Mouse (Mus musculus): ENCODE measurements at regions not wholly inside any gene's neighbourhood (a gene's known extent, or its start where the extent isn't known, plus 50 kb on each side); places are given as distances from the start of the nearest gene placed in this dataset.
"Not testable (repeated sequence)": the region's sequence is repeated elsewhere in the genome, so short reads cannot be mapped to it uniquely, and the experiment has no call there.

DNA sequence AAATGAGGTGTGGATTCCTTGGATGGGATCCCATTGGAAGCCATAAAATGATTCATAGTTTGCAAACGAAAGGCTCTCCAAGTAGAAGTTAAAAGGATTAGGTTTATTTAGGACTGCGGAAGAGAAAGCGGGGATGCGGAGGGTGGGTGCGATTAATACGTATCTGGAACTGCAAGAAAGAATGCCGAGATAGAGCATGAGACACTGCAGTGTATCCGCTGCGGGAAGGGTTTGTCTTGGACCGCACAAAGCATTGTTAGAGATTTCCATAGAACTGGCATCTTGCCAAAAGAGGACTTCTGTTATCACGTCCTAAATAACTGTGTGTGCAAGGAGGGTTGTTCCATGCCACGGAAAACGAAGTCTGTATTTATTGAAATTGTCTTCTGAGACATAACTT is 341.4 kb upstream of the Hand2 start:
- no peak for DNase-seq (ENCODE audit: low spot score in 2 of 2)
- no peak for TF ChIP-seq CTCF (conservative IDR thresholded peaks at IDR 0.05)

GRCm38 (mm10) chr8:57010318-57011024 is 310.3 kb upstream of the Hand2 start:
- DNase-seq (ENCODE audit: low spot score in 2 of 2) = no peak
- Histone ChIP-seq H3K4me3 (no peak overlapping the region), H3K27ac (no peak overlapping the region)
- no peak for TF ChIP-seq CTCF (conservative IDR thresholded peaks at IDR 0.05)

More for the DNA sequence above, 341.4 kb upstream of the Hand2 start:
- no peak overlapping the region for H3K27ac ChIP-seq
- peak overlapping the region; percentile 1; the same call in 1 of the 2 replicates for H3K4me3 ChIP-seq

- DNase-seq (ENCODE audit: low spot score in 2 of 2) = peak in 1 of 2 experiments; percentile 11
- Histone ChIP-seq H3K27ac (no peak overlapping the region), H3K4me3 (no peak overlapping the region)
- TF ChIP-seq CTCF (conservative IDR thresholded peaks at IDR 0.05) = no peak
Observed at GRCm38 (mm10) chr8:57013813-57014320, 306.9 kb upstream of the Hand2 start.

DNA sequence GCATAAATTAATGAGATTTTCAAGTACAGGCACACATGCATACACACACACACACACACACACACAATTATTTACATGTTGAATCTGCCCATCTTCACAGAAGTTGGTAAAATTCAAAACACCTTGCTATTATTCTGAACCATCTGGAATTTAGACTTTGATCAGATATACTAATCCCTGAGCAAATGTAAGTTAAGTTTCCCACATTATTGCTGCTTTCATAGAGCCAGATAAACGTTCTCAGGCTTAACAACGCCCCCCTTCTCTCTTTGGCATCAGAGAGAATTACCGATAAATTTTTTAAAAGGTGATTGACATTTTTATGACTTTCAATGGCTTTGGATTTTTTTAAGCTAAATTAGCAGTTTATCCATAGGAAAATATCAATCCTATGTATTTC is 304.5 kb upstream of the Hand2 start:
- no peak overlapping the region for H3K27ac ChIP-seq
- TF ChIP-seq CTCF (conservative IDR thresholded peaks at IDR 0.05) = no peak
- no peak for DNase-seq (ENCODE audit: low spot score in 2 of 2)
- H3K4me3 ChIP-seq = no peak overlapping the region

- H3K27ac ChIP-seq; H3K4me3 ChIP-seq; DNase-seq (ENCODE audit: low spot score in 2 of 2): not testable (repeated sequence)
Observed at GRCm38 (mm10) chr8:57028096-57028495, 292.7 kb upstream of the Hand2 start.

DNA sequence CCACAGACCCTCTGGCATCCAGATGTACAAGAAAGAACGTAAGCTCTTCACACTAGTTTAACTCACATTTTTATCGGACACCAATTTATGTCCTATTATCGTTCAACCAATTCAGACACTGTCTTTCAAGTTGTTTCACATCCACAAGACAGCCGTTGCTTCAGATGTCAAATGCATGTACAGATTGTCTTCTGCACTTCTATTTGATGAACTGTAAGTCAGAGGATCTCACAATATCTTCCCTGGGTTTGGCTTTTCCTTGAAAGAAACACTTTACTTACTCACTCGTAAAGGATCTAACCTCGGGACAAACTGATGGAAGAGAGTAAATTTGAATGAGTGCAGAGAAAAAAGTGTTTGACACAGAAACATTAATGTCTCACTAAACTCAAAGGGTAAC is 272.3 kb upstream of the Hand2 start:
- no peak for TF ChIP-seq CTCF (conservative IDR thresholded peaks at IDR 0.05)
- DNase-seq (ENCODE audit: low spot score in 2 of 2) = no peak
- H3K27ac ChIP-seq = no peak overlapping the region
- no peak overlapping the region for H3K4me3 ChIP-seq

- DNase-seq (ENCODE audit: low spot score in 2 of 2) = no peak
- Histone ChIP-seq H3K27ac (no peak overlapping the region), H3K4me3 (no peak overlapping the region)
- TF ChIP-seq CTCF (conservative IDR thresholded peaks at IDR 0.05) = no peak
Observed at GRCm38 (mm10) chr8:57048909-57049308, 271.9 kb upstream of the Hand2 start.

- Histone ChIP-seq H3K27ac (no peak overlapping the region), H3K4me3 (no peak overlapping the region)
- no peak for DNase-seq (ENCODE audit: low spot score in 2 of 2)
- TF ChIP-seq CTCF (conservative IDR thresholded peaks at IDR 0.05) = no peak
Observed at GRCm38 (mm10) chr8:57052661-57053060, 268.1 kb upstream of the Hand2 start.

DNA sequence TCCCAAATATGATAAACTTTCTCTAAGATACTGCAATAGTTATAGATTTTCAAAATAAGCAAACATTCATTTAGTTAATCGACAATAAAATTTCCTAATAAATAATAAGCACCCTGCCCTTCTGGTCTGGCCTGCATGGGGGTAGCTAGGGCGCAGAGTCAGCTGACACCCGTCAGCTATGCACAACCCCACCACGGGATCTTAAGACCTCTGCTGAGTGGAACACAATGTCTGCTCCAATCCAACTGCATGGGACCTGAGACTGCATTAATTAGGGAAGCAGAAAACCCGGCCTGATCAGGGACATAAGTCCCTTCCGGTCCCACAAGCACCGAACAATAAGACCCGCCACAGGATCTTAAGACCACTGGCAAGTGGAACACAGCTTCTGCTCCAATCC is 243.8 kb upstream of the Hand2 start:
- H3K4me3 ChIP-seq = no peak overlapping the region
- DNase-seq (ENCODE audit: low spot score in 2 of 2) = no peak
- H3K27ac ChIP-seq = no peak overlapping the region
- TF ChIP-seq CTCF (conservative IDR thresholded peaks at IDR 0.05) = no peak

DNA sequence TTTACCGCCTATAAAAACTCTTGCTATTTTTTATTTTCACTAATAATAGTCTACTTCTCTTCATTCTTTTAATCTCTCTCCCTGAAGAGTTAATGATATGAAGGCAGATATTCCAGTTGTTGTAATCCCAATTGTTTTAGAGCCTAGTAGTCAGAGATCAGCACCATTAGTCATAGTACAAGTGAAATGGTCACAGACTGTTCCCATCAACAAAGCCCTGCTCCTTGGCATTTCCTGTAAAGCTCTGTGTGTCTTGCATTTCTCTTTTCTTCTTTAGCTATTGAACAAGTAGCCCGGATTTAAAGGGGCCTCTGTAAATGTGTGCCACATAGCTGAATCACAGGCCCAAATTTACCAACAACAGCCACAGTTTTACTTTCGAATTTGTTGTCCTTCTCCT is 234.0 kb upstream of the Hand2 start:
- TF ChIP-seq CTCF (conservative IDR thresholded peaks at IDR 0.05) = no peak
- no peak for DNase-seq (ENCODE audit: low spot score in 2 of 2)
- H3K4me3 ChIP-seq = no peak overlapping the region
- no peak overlapping the region for H3K27ac ChIP-seq

DNA sequence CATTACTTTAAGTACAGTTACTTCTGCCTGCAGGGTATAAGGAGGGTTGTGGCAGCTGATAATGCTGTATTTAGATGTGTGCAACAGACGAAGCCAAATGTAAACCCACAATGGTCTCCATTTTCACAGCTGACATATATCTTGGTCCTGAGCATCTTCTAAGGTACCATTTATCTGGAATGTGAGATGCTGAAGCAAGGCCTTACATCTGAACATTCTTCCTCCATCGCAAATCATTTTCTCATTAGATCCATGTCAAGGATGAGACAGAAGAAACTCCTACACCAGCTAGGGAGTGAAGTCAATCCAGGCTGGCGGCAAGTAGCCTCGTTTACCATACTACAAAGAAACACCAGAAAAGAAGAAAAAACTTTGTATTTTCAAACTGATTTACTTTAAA is 228.4 kb upstream of the Hand2 start:
- no peak for TF ChIP-seq CTCF (conservative IDR thresholded peaks at IDR 0.05)
- no peak for DNase-seq (ENCODE audit: low spot score in 2 of 2)
- Histone ChIP-seq H3K27ac (no peak overlapping the region), H3K4me3 (no peak overlapping the region)

GRCm38 (mm10) chr8:57095169-57095568 is 225.6 kb upstream of the Hand2 start:
- DNase-seq (ENCODE audit: low spot score in 2 of 2) = no peak
- Histone ChIP-seq H3K27ac (no peak overlapping the region), H3K4me3 (no peak overlapping the region)
- no peak for TF ChIP-seq CTCF (conservative IDR thresholded peaks at IDR 0.05)

GRCm38 (mm10) chr8:57110765-57111402 is 209.9 kb upstream of the Hand2 start:
- DNase-seq (ENCODE audit: low spot score in 2 of 2); H3K27ac ChIP-seq; H3K4me3 ChIP-seq: not testable (repeated sequence)

- Histone ChIP-seq H3K4me3 (no peak overlapping the region), H3K27ac (no peak overlapping the region)
- TF ChIP-seq CTCF (conservative IDR thresholded peaks at IDR 0.05) = no peak
- no peak for DNase-seq (ENCODE audit: low spot score in 2 of 2)
Observed at GRCm38 (mm10) chr8:57111403-57111771, 209.4 kb upstream of the Hand2 start.

Measured in layer of hippocampus, adult 2 months (tissue).